Mouse (Mus musculus): Measurements from ENCODE around the gene Pebp1.

Pebp1 gene

DNA sequence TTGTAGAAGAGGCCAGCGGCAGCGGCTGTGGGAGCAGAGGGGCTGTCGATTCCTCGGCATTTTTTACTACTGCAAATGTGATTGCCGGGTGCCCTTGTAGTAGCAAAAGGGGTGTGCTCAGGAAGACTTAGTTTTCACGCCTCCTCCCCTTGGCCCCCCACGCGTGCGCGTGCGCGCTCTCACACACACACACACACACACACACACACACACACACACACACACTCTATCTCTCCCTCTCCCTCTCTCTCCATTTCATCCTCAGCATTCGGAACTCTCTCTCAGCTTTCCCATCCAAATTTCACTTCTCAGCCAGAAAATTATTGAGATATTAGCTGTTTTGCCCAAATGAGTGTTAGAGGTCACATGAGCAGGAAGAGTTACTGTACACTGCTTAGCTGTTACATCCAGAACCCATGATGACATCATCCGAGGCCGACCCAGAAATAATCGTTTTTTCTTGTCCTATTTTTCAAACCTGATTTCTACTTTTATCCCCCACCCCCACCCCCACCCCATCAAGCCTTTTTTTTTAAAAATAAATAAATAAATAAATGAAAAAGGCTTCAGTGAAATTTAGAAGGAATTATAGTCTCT lies 45.4 kb downstream of the Pebp1 start:
- peak; percentile 42 to 46 for DNase-seq (ENCODE audit: low spot score in 2 of 2)

DNA sequence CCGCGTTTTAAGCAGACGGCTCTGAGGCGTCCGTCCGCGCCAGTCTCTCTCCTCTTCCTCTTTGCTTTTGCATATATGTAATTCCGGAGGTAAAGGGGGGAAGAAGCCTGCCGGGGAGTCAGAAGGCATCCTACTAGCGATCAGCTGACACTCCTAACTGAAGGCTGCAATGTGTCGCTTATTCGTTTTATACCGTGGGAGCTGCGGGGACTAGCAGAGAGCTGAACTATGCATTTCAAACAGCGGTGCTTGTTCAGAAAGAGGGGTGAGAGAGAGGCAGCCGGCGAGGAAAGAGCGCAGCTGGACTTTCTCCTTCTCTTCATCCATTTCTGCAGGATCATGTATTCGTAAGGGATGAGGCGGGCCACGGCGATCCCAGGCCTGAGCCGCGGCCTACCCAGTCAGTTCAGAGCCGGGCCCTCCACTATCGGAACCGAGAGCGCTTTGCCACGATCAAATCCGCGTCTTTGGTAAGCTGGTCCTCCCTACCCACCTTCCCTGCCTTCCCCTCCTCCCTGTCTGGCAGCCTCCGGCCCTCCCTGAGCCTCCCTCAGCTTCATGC lies 46.6 kb downstream of the Pebp1 start:
- DNase-seq (ENCODE audit: low spot score in 2 of 2) = peak; percentile 34 to 37

DNA sequence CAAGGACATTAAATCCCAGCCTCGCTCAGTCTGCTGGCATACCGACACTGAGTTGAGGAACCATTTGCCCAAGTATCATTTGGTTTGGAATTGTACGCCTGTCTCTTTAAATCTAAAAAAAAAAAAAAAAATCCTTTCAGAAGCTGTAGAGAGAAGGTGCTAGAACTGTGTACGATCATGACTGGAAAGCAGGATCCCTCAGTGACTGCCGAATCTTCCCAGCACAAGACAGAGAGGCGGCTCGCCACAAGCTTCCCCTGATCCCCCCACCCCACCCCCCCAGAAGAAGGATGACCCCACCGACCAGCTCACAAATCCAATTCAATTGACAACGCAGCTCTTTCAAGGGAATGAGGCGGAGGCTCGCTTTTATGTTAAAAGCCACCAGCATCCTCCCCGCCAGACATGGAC lies 47.1 kb downstream of the Pebp1 start:
- no peak for DNase-seq (ENCODE audit: low spot score in 2 of 2)

DNA sequence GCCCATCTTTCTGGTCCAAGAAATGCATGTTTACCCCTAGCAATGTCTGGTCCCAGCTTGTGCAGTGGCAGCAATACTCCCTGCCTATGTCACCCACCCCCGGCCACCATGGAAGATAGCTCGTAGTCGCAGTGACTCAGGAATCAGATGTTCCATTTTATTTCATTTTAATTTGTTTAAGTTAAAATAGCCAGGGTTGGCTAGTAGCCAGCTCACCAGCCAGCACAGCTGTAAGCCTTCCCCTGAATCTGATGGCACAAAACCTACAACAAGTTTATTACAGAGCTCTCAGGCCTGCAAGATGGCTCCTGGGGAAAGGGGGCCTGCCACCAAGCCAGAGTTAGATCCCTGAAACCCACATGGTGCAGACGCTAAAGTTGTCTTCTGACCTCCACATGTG lies 48.3 kb downstream of the Pebp1 start:
- no peak for DNase-seq (ENCODE audit: low spot score in 2 of 2)

DNA sequence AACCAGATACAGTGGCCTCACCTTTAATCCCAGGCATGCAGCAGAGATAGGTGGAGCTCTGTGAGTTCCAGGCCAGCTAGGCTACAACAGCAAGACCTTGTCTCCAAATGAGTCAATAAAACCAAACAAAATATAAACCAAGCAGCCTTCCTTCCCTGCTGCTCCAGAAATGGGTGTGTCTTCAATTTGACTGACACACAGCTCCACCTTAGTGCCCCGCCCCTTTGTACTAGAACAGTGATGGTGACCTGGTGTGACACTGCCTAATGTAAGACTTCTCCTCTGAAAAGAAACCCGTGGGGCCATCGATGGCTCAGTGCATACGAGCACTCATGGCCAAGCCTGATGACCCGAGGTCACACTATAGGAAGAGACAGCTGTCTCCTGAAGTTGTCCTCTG lies 50.9 kb downstream of the Pebp1 start:
- no peak for DNase-seq (ENCODE audit: low spot score in 2 of 2)
